Mouse (Mus musculus): ENCODE data around the gene Kmt2b. TPM values are rescaled to one million over a fixed set of nuclear protein-coding genes. Genes with fewer than 3 reads are reported as not detected.
A peak's percentile ranks its signal among the peaks of the same experiment; 100 is the strongest.

Gene Kmt2b
- total and polyA plus RNA-seq, 3 experiments: 15.6 to 48.2 TPM; not detected in 1

DNA sequence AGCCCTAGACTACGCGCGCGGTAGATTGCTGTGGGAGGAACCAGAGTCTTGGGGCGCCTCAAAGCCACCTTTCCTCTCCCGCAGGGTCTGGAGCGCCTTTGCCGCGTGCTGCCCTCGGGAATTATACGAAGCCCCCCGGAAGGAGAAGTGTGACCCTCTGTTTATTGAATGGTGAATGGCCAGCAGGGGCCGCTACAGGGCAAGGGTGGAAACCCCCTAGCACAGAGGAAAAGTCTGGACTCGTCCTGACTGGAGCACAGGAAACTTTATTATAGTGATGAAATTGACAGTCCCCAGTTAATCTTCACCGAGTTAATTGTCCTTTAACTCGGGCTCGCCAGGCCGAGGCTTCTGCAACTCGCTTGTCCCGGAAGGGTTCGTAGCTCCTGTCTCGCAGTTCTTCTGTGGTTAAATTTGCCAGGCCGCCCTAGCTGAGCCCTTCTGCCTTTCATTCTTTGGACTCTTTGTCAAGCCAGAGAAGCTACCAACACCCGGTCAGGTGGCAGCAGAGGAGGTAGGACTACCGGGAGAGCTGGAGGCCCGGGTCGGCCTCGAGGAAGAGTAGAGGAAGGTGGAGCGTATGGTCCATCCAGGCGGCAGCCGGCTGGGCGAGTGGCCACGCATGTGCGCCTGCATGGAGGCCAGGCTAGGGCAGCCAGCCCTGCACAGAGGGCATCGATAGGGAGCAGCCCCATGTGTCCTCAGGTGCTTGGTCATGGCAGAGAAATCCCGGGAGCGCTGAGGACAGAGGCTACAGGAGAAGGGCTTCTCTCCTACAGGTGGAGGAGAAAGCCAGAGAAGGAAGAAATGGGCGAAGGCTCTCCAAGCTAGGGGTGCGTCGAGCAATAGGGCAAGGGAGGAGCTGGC lies 1.1 kb upstream of the Kmt2b start:
- Histone ChIP-seq H3K9ac (ENCODE audit: control insufficient read depth, low read depth, low read length, poor library complexity, severe bottlenecking) (peak overlapping the region; percentile 79), H3K9me3 (replicated peaks; ENCODE audit: insufficient read depth, low read length) (no peaks in the 10 kb centered on the region), H3K36me3 (ENCODE audit: control insufficient read depth in 1 of 2, insufficient read depth in 2 of 2, low read length in 2 of 2) (peaks cover 1 to 13% of the 10 kb centered on the region in 2 experiments; a peak in 3 of 4 replicates), H3K4me1 (ENCODE audit: control insufficient read depth in 1 of 2, insufficient read depth in 2 of 2, low read length in 2 of 2) (peaks cover 10 to 34% of the 10 kb centered on the region in 2 experiments; a peak in 3 of 4 replicates), H3K27me3 (ENCODE audit: control insufficient read depth in 1 of 2, insufficient read depth in 2 of 2, low read length in 2 of 2) (no peaks in the 10 kb centered on the region), H3K4me3 (ENCODE audit: control insufficient read depth in 1 of 2, insufficient read depth in 1 of 2, low read depth in 2 of 2, low read length in 2 of 2) (peak overlapping the region; percentile 43 to 68), H3K79me2 (ENCODE audit: control insufficient read depth, insufficient read depth, low read length, poor library complexity) (peaks cover 36% of the 10 kb centered on the region), H3K27ac (ENCODE audit: control insufficient read depth, low read depth, low read length) (peak overlapping the region; percentile 70)
- DNase-seq (ENCODE audit: low read depth, low spot score): peak; percentile 85
- peak; percentile 56; the same call in 1 of the 2 replicates for TF ChIP-seq ZMIZ1 (IDR thresholded peaks at IDR 0.05; ENCODE audit: low read depth, low read length)
- TF ChIP-seq NRF1 (IDR thresholded peaks at IDR 0.05; ENCODE audit: insufficient read depth, low read depth, low read length, poor library complexity, severe bottlenecking): 0 out of 2 replicates have a peak, but pooled peaks have one; percentile 13
- TF ChIP-seq GABPA (IDR thresholded peaks at IDR 0.05; ENCODE audit: low read depth, low read length): no peak
- no peak for TF ChIP-seq MAFK (IDR thresholded peaks at IDR 0.05; ENCODE audit: borderline replicate concordance, low read depth, low read length)
- TF ChIP-seq POLR2AphosphoS5 (IDR thresholded peaks at IDR 0.05; ENCODE audit: borderline replicate concordance, low read depth, low read length): no peak
- TF ChIP-seq ZNF384 (IDR thresholded peaks at IDR 0.05; ENCODE audit: low read depth, low read length): no peak
- TF ChIP-seq RAD21 (IDR thresholded peaks at IDR 0.05; ENCODE audit: low read depth, low read length): peak; percentile 78
- TF ChIP-seq RCOR1 (IDR thresholded peaks at IDR 0.05; ENCODE audit: low read depth, low read length): no peak
- TF ChIP-seq CHD1 (IDR thresholded peaks at IDR 0.05; ENCODE audit: low read depth, low read length): no peak
- no peak for TF ChIP-seq TAL1 (IDR thresholded peaks at IDR 0.05; ENCODE audit: low read length)
- TF ChIP-seq TBP (IDR thresholded peaks at IDR 0.05; ENCODE audit: low read depth, low read length): 0 out of 2 replicates have a peak, but pooled peaks have one; percentile 37
- no peak for TF ChIP-seq UBTF (IDR thresholded peaks at IDR 0.05; ENCODE audit: borderline replicate concordance, insufficient read depth, low read depth, low read length)
- TF ChIP-seq BHLHE40 (IDR thresholded peaks at IDR 0.05; ENCODE audit: borderline replicate concordance, low read depth, low read length): no peak
- peak; percentile 75 to 91 (median 86) for TF ChIP-seq CTCF (IDR thresholded peaks at IDR 0.05 in 2 of 3, conservative IDR thresholded peaks at IDR 0.05 in 1 of 3; ENCODE audit: control insufficient read depth in 1 of 3, insufficient read depth in 1 of 3, low read depth in 2 of 3, low read length in 3 of 3, poor library complexity in 1 of 3, severe bottlenecking in 1 of 3)
- TF ChIP-seq USF2 (IDR thresholded peaks at IDR 0.05; ENCODE audit: borderline replicate concordance in 1 of 2, insufficient read depth in 1 of 2, low read depth in 1 of 2, low read length in 2 of 2): no peak
- TF ChIP-seq POLR2A (IDR thresholded peaks at IDR 0.05; ENCODE audit: control insufficient read depth in 1 of 2, insufficient read depth in 1 of 2, low read depth in 1 of 2, low read length in 2 of 2, poor library complexity in 1 of 2): no peak; a peak in 1 of 4 replicates
- TF ChIP-seq E2F4 (IDR thresholded peaks at IDR 0.05; ENCODE audit: borderline replicate concordance, low read depth, low read length): no peak
- no peak for TF ChIP-seq EP300 (IDR thresholded peaks at IDR 0.05; ENCODE audit: low read depth in 1 of 2, low read length in 2 of 2)
- no peak; the same call in 1 of the 2 replicates for TF ChIP-seq HCFC1 (IDR thresholded peaks at IDR 0.05; ENCODE audit: low read depth, low read length)
- no peak; the same call in 1 of the 2 replicates for TF ChIP-seq NELFE (IDR thresholded peaks at IDR 0.05; ENCODE audit: low read depth, low read length)
- TF ChIP-seq SIN3A (IDR thresholded peaks at IDR 0.05; ENCODE audit: low read length): peak; percentile 63; the same call in 1 of the 2 replicates
- TF ChIP-seq USF1 (IDR thresholded peaks at IDR 0.05; ENCODE audit: low read depth, low read length): no peak
- no peak for TF ChIP-seq ETS1 (IDR thresholded peaks at IDR 0.05; ENCODE audit: low read depth, low read length)
- no peak for TF ChIP-seq JUND (IDR thresholded peaks at IDR 0.05; ENCODE audit: low read depth, low read length)
- no peak for TF ChIP-seq GATA1 (IDR thresholded peaks at IDR 0.05; ENCODE audit: low read depth, low read length)
- no peak for TF ChIP-seq MYB (IDR thresholded peaks at IDR 0.05; ENCODE audit: low read depth, low read length)
- TF ChIP-seq MYC (IDR thresholded peaks at IDR 0.05; ENCODE audit: low read depth, low read length): peak; percentile 60; the same call in 1 of the 2 replicates
- TF ChIP-seq ELF1 (IDR thresholded peaks at IDR 0.05; ENCODE audit: low read depth, low read length): peak; percentile 48; the same call in 1 of the 2 replicates
- peak; percentile 58 for TF ChIP-seq ZC3H11A (IDR thresholded peaks at IDR 0.05; ENCODE audit: low read depth, low read length)
- TF ChIP-seq ZKSCAN1 (IDR thresholded peaks at IDR 0.05; ENCODE audit: low read depth, low read length): no peak
- peak; percentile 77 for TF ChIP-seq MXI1 (IDR thresholded peaks at IDR 0.05; ENCODE audit: low read depth, low read length)
- TF ChIP-seq MAX (IDR thresholded peaks at IDR 0.05; ENCODE audit: low read length): no peak
- TF ChIP-seq SMC3 (IDR thresholded peaks at IDR 0.05; ENCODE audit: low read depth, low read length): peak; percentile 62
- TF ChIP-seq POLR2AphosphoS2 (IDR thresholded peaks at IDR 0.05; ENCODE audit: low read length): no peak
- TF ChIP-seq MEF2A (IDR thresholded peaks at IDR 0.05; ENCODE audit: extremely low read depth, insufficient replicate concordance, low read depth, low read length, poor library complexity, severe bottlenecking): no peak
